Mouse (Mus musculus) forebrain, embryonic 16.5 days (tissue): ENCODE data around the gene Atp10b. TPM values are rescaled to one million over a fixed set of nuclear protein-coding genes. Genes with fewer than 3 reads are reported as not detected.
A peak's percentile ranks its signal among the peaks of the same experiment; 100 is the strongest.

Experiments
- ATAC-seq: fragments of 200-750 bp; cut with Nextera tagmentation; 2 replicates; pipeline ENCODE4 v1.8.0; 2017; ENCODE audit warnings: mild to moderate bottlenecking, moderate library complexity
- H3K27ac ChIP-seq: fragments of 300-500 bp; sonication (generic); 2 replicates; pipeline ENCODE4 v1.5.1; 2014; ENCODE audit warnings: low read length, control low read depth
- H3K27me3 ChIP-seq: fragments of 300-500 bp; sonication (generic); replicated peaks from 2 replicates; pipeline ENCODE4 v1.6.1; 2014; ENCODE audit warnings: low read length; ENCODE audit not compliant: control insufficient read depth, insufficient read depth
- H3K36me3 ChIP-seq: fragments of 300-500 bp; sonication (generic); 2 replicates; pipeline ENCODE4 v1.6.1; 2014; ENCODE audit not compliant: control insufficient read depth, insufficient read depth
- H3K4me1 ChIP-seq: fragments of 300-500 bp; sonication (generic); replicated peaks from 2 replicates; pipeline ENCODE4 v1.6.1; 2014; ENCODE audit warnings: low read length; ENCODE audit not compliant: control insufficient read depth, insufficient read depth
- H3K4me2 ChIP-seq: fragments of 300-500 bp; sonication (generic); 2 replicates; pipeline ENCODE4 v1.6.1; 2014; ENCODE audit warnings: mild to moderate bottlenecking, low read length, control low read depth
- H3K4me3 ChIP-seq: fragments of 300-500 bp; sonication (generic); replicated peaks from 2 replicates; pipeline ENCODE4 v1.5.1; 2014; ENCODE audit warnings: mild to moderate bottlenecking, low read length, control low read depth
- H3K9ac ChIP-seq: fragments of 300-500 bp; sonication (generic); replicated peaks from 2 replicates; pipeline ENCODE4 v1.6.1; 2014; ENCODE audit warnings: low read depth, low read length, control low read depth
- H3K9me3 ChIP-seq: fragments of 300-500 bp; sonication (generic); 2 replicates; pipeline ENCODE4 v1.6.1; 2016; ENCODE audit warnings: low read length; ENCODE audit not compliant: control insufficient read depth
- WGBS: fragments of 180-500 bp; shearing (Covaris S2); extraction: QIAGEN DNeasy Blood & Tissue Kit; methylation state at CpG from one replicate; pipeline ENCODE4 v1.1.7; 2014; 5-methylcytosine and 5-hydroxymethylcytosine counted together
- polyA plus RNA-seq: library from polyadenylated mRNA; unstranded; fragments of >200 nt; fragmentation: Nextera tagmentation; extraction: Ambion mirVana; gene quantifications from 2 replicates; pipeline ENCODE4 v1.2.1, GENCODE M21; 2015

Atp10b gene
- polyA plus RNA-seq, 1 experiment from 2014 or later, result 0.28 TPM

- Histone ChIP-seq H3K9me3 (no peaks in the 10 kb centered on the region), H3K9ac (no peak overlapping the region), H3K4me2 (no peak overlapping the region), H3K4me3 (no peak overlapping the region), H3K36me3 (no peaks in the 10 kb centered on the region), H3K4me1 (peaks cover 12% of the 10 kb centered on the region), H3K27ac (no peak overlapping the region), H3K27me3 (no peaks in the 10 kb centered on the region)
- WGBS, result 53% methylated on average over 7 of the region's 7 CpGs
- ATAC-seq, result no peak
These were observed 82.4 kb downstream of the Atp10b start for GRCm38 (mm10) chr11:43232073-43232472.

GRCm38 (mm10) chr11:43236360-43237039 lies 86.8 kb downstream of the Atp10b start:
- Histone ChIP-seq H3K27ac (no peak overlapping the region), H3K27me3 (no peaks in the 10 kb centered on the region), H3K4me3 (no peak overlapping the region), H3K36me3 (no peaks in the 10 kb centered on the region), H3K4me1 (peaks cover 12% of the 10 kb centered on the region), H3K4me2 (peak overlapping the region; percentile 11; the same call in 1 of the 2 replicates), H3K9me3 (no peaks in the 10 kb centered on the region), H3K9ac (no peak overlapping the region)
- peak; percentile 91 for ATAC-seq
- 41% methylated on average over 8 of the region's 8 CpGs for WGBS

GRCm38 (mm10) chr11:43239804-43240203 lies 90.1 kb downstream of the Atp10b start:
- Histone ChIP-seq H3K36me3 (no peaks in the 10 kb centered on the region), H3K4me3 (no peak overlapping the region), H3K4me2 (no peak overlapping the region), H3K27ac (no peak overlapping the region), H3K4me1 (peaks cover 9% of the 10 kb centered on the region), H3K9ac (no peak overlapping the region), H3K9me3 (no peaks in the 10 kb centered on the region), H3K27me3 (no peaks in the 10 kb centered on the region)
- ATAC-seq, result no peak
- 95% methylated on average over 8 of the region's 8 CpGs for WGBS

- no peaks in the 10 kb centered on the region for H3K9me3 ChIP-seq
- H3K27me3 ChIP-seq, result no peaks in the 10 kb centered on the region
- 52% methylated on average over 6 of the region's 6 CpGs for WGBS
- no peaks in the 10 kb centered on the region for H3K36me3 ChIP-seq
- no peaks in the 10 kb centered on the region for H3K4me1 ChIP-seq
- no peak overlapping the region for H3K4me3 ChIP-seq
- H3K4me2 ChIP-seq, result no peak overlapping the region
- H3K9ac ChIP-seq, result no peak overlapping the region
- no peak overlapping the region for H3K27ac ChIP-seq
- ATAC-seq, result no peak
These were observed 103.4 kb downstream of the Atp10b start for GRCm38 (mm10) chr11:43253034-43253433.

- H3K27me3 ChIP-seq, result no peaks in the 10 kb centered on the region
- whole genome bisulfite sequencing, result 74% methylated on average over 4 of the region's 4 CpGs
- H3K4me1 ChIP-seq, result no peaks in the 10 kb centered on the region
- H3K36me3 ChIP-seq, result no peaks in the 10 kb centered on the region
- ATAC-seq, result no peak
- H3K27ac ChIP-seq, result no peak overlapping the region
- no peak overlapping the region for H3K4me2 ChIP-seq
- no peaks in the 10 kb centered on the region for H3K9me3 ChIP-seq
- H3K9ac ChIP-seq, result no peak overlapping the region
- H3K4me3 ChIP-seq, result no peak overlapping the region
These were observed 105.6 kb downstream of the Atp10b start for GRCm38 (mm10) chr11:43255262-43255661.

GRCm38 (mm10) chr11:43257291-43257690 lies 107.6 kb downstream of the Atp10b start:
- no peak for ATAC-seq
- H3K4me2 ChIP-seq, result no peak overlapping the region
- H3K27ac ChIP-seq, result no peak overlapping the region
- no peak overlapping the region for H3K9ac ChIP-seq
- no peaks in the 10 kb centered on the region for H3K36me3 ChIP-seq
- H3K4me1 ChIP-seq, result no peaks in the 10 kb centered on the region
- H3K9me3 ChIP-seq, result no peaks in the 10 kb centered on the region
- no peaks in the 10 kb centered on the region for H3K27me3 ChIP-seq
- WGBS, result 70% methylated on average over 3 of the region's 3 CpGs
- H3K4me3 ChIP-seq, result no peak overlapping the region

GRCm38 (mm10) chr11:43257781-43258180 lies 108.1 kb downstream of the Atp10b start:
- ATAC-seq, result no peak
- H3K4me1 ChIP-seq, result no peaks in the 10 kb centered on the region
- H3K36me3 ChIP-seq, result no peaks in the 10 kb centered on the region
- no peak overlapping the region for H3K4me2 ChIP-seq
- H3K27ac ChIP-seq, result no peak overlapping the region
- H3K9me3 ChIP-seq, result no peaks in the 10 kb centered on the region
- H3K9ac ChIP-seq, result no peak overlapping the region
- no peak overlapping the region for H3K4me3 ChIP-seq
- no peaks in the 10 kb centered on the region for H3K27me3 ChIP-seq
- 70% methylated on average over 7 of the region's 7 CpGs for WGBS

- ATAC-seq, result peak; percentile 78
- no peak overlapping the region for H3K4me2 ChIP-seq
- H3K9me3 ChIP-seq, result no peaks in the 10 kb centered on the region
- 50% methylated on average over 3 of the region's 3 CpGs for whole genome bisulfite sequencing
- H3K27ac ChIP-seq, result no peak overlapping the region
- H3K9ac ChIP-seq, result no peak overlapping the region
- no peak overlapping the region for H3K4me3 ChIP-seq
- no peaks in the 10 kb centered on the region for H3K4me1 ChIP-seq
- H3K27me3 ChIP-seq, result no peaks in the 10 kb centered on the region
- no peaks in the 10 kb centered on the region for H3K36me3 ChIP-seq
These were observed 114.0 kb downstream of the Atp10b start for GRCm38 (mm10) chr11:43263548-43264218.

GRCm38 (mm10) chr11:43267505-43267904 lies 117.8 kb downstream of the Atp10b start:
- H3K27me3 ChIP-seq, result no peaks in the 10 kb centered on the region
- H3K4me2 ChIP-seq, result no peak overlapping the region
- H3K36me3 ChIP-seq, result no peaks in the 10 kb centered on the region
- WGBS, result 85% methylated on average over 3 of the region's 3 CpGs
- ATAC-seq, result no peak
- H3K27ac ChIP-seq, result no peak overlapping the region
- H3K4me3 ChIP-seq, result no peak overlapping the region
- no peaks in the 10 kb centered on the region for H3K9me3 ChIP-seq
- H3K9ac ChIP-seq, result no peak overlapping the region
- H3K4me1 ChIP-seq, result peaks cover 13% of the 10 kb centered on the region
